Mouse (Mus musculus): ENCODE measurements at regions not wholly inside any gene's neighbourhood (a gene's known extent, or its start where the extent isn't known, plus 50 kb on each side); places are given as distances from the start of the nearest gene placed in this dataset.
A peak's percentile ranks its signal among the peaks of the same experiment; 100 is the strongest.

- ATAC-seq = no peak
These were observed 50.7 kb upstream of the Eps8l3 start for GRCm38 (mm10) chr3:107826241-107826760.

- ATAC-seq = no peak
These were observed 51.6 kb upstream of the Eps8l3 start for GRCm38 (mm10) chr3:107825468-107825867.

- ATAC-seq = no peak
These were observed 52.7 kb upstream of the Eps8l3 start for GRCm38 (mm10) chr3:107824378-107824777.

GRCm38 (mm10) chr3:107823655-107824266 is 53.3 kb upstream of the Eps8l3 start:
- no peak for ATAC-seq

GRCm38 (mm10) chr3:107823177-107823576 is 53.9 kb upstream of the Eps8l3 start:
- no peak for ATAC-seq

GRCm38 (mm10) chr3:107822499-107822898 is 54.5 kb upstream of the Eps8l3 start:
- ATAC-seq = no peak

- ATAC-seq = no peak
These were observed 55.1 kb upstream of the Eps8l3 start for GRCm38 (mm10) chr3:107821952-107822351.

- ATAC-seq = no peak
These were observed 57.4 kb upstream of the Eps8l3 start for GRCm38 (mm10) chr3:107819622-107820021.

GRCm38 (mm10) chr3:107818616-107819495 is 58.2 kb upstream of the Eps8l3 start:
- ATAC-seq = peak; percentile 55

GRCm38 (mm10) chr3:107816031-107816430 is 55.8 kb upstream of the Csf1 start:
- ATAC-seq = no peak

- no peak for ATAC-seq
These were observed 54.0 kb upstream of the Csf1 start for GRCm38 (mm10) chr3:107814280-107814679.

- ATAC-seq = no peak
These were observed 52.6 kb upstream of the Csf1 start for GRCm38 (mm10) chr3:107812885-107813284.

- no peak for ATAC-seq
These were observed 52.1 kb upstream of the Csf1 start for GRCm38 (mm10) chr3:107812341-107812740.

- ATAC-seq = no peak
These were observed 50.3 kb upstream of the Csf1 start for GRCm38 (mm10) chr3:107810452-107811050.
